Mouse (Mus musculus) left cerebral cortex, postnatal 25 days (tissue): Measurements from ENCODE around the gene Ebf3. TPM values are rescaled to one million over a fixed set of nuclear protein-coding genes. Genes with fewer than 3 reads are reported as not detected.

ENCODE experiments used
- DNase-seq, 2 experiments: peaks; one replicate each; pipeline ENCODE4 v3.0.0; 2022; ENCODE audit warnings: low spot score in 2 of 2, mixed read lengths in 1 of 2
- intact Hi-C: fragments of 180-260 bp; cut with DNase I; formaldehyde crosslinking; loops from one replicate; pipeline ENCODE4 v1.15.1; 2025
- total RNA-seq, 2 experiments: library from RNA; stranded (reverse); gene quantifications; 2 replicates each; pipeline ENCODE4 v1.2.3; 2021

Ebf3 gene
- total RNA-seq, 2 experiments from 2014 or later, result 0.78 to 0.85 TPM

DNA sequence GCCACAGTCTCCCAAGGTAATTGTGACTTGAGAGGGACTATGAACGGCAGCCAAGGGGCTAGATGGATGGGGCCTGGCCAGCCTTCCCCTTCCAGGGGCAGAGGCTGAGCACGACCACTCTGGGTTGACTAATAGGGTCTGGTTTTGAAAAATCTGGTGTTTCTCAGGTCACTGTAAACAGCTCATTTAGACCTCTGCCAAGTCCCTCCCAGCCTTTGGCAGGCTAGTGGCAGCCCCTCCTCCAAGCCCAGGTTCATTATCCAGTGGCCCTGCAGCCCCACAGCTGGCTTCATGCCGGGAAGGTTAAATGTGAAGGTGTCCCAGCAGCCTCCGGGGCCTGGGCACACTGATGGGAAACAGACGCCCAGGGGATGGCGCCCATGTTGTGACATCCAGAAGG lies 92.6 kb downstream of the Ebf3 start:
- DNase-seq, result no peak
- intact Hi-C loops, result no loop called here

DNA sequence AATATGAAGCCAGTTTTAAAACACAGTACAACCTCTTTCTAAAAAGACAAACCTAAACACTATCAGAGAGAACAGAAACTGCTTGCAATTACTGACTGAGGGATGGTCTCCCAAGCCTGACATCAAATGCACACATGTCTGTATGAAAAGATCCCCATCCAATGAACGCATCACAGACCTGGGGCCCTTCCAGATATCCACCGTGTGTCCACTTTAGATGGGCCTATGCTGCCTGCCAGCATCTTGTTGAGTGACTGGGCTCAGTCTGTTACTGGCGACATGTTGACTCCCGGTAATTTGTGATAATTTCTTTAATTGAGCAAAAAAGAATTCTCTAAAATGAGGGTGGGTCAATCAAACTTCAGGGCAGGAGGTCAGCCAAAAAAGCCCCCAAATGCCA lies 93.8 kb downstream of the Ebf3 start:
- DNase-seq, result no peak
- intact Hi-C loops, result no loop called here

DNA sequence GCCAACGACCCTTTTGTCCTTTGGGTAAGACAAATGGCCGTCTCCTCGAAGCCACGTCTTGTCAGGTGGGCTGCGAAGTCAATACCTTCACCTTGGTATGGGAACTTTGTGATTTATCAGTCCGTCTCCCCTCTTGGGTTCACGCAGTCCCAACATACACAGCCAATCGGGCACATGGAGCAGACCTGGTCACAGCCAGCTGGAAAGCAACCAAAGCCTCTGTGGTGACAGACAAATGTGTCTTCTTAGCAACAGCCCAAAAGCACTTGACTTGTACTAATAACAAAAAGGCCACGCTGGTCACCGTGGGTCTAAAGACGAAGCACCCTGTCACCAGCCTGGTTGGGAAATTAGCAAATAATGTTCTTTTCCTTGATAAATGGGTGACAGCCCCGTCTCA lies 95.5 kb downstream of the Ebf3 start:
- intact Hi-C loops, result no loop called here
- no peak for DNase-seq

DNA sequence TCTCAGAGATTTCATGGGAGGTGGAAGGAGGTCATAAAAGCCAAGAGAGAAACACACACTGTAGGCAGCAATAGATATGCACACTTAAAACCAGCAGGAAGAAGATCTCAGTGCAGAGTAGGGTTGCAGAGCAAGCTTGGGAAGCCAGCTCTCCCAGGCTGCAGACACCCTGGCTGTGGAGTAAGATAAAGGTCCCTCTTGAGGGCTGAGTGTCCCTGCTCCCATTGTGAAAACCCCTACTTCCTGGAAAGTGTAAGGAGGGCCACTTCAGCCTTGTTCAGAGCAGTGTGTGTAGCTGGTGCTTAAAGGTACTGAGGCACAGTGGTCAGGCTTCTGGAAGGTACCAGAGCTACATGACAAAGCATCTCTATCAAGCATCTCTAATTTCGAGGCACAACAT lies 100.8 kb downstream of the Ebf3 start:
- intact Hi-C loops, result loop anchor here (5.0 kb wide), 1 partner anchor 386 kb away; no protein-coding TSS in a partner anchor
- no peak for DNase-seq

DNA sequence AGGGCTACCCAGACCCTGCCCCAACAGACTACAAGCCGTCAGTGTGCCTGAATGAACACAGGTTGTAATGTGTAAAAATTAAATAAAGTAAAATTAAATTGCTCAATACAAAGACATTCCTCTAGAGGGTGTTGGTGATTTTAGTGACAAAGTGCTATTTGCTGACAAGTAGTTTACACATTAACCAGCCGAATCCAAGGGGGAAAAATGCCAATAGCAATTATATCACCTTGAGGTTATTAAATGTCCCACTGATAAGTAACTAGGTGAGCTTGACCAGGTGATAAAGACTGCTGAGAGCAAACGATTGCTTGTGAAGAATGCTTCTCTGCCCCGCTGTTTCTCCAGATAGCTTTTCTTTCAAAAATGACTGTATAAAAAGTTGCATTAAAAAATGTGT lies 102.9 kb downstream of the Ebf3 start:
- no peak for DNase-seq
- intact Hi-C loops, result loop anchor here (5.0 kb wide), 1 partner anchor 384 kb away; no protein-coding TSS in a partner anchor

DNA sequence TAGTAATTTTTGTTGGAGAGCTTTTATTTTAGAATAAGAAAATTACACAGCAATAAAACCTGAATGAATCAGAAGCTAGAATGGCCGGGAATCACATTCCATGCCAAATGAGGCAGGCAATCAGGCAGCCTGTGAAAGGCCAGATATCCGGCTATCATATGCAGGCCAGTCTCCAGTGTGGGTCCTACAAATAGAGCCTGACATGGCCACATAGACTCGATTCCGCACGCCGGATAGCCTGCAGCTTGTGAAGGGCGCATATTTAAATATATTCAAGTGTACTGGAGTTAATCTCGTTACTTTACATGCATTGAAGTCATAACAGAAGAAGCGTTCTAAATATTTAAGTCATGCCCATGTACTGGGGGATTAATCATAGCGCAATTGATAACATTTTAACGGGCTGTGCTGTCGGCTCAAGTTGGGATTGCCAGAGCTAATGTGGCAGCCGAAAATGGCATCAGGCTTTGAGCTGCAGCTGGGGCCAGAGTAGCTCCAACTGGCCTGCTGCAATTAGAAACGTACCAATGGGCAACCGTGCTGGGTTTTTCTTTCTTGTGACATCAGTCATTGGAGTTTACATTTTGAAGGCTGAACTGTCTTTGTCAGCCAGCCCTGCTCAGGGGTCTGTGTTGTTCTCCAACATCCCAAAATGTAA lies 104.4 kb downstream of the Ebf3 start:
- intact Hi-C loops, result loop anchor here (5.0 to 10.0 kb wide), 3 partner anchors 102 to 725 kb away; partner anchors contain the start of gene Ebf3

DNA sequence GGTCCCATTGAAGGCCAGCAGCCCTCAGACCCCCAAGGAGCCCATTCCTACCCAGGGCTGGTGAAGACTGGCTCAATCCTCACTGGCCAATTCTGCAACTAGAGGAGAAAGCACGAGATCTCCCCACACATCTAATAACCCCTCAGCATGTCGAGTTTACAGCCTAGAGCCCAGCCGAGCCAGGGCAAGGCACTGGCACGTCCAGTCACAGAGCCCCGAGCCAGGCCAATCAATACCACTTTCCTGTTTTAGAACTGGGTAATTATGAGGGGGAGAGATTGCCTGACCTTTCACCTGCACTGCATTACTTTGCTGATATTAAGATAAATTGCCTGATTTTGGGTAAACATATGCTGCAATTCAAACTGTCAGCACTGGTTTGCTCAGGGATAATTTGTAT lies 105.7 kb downstream of the Ebf3 start:
- intact Hi-C loops, result loop anchor here (5.0 to 10.0 kb wide), 2 partner anchors 104 to 724 kb away; partner anchors contain the start of gene Ebf3
- no peak for DNase-seq

More for the DNA sequence above, 104.4 kb downstream of the Ebf3 start:
- no peak for DNase-seq

DNA sequence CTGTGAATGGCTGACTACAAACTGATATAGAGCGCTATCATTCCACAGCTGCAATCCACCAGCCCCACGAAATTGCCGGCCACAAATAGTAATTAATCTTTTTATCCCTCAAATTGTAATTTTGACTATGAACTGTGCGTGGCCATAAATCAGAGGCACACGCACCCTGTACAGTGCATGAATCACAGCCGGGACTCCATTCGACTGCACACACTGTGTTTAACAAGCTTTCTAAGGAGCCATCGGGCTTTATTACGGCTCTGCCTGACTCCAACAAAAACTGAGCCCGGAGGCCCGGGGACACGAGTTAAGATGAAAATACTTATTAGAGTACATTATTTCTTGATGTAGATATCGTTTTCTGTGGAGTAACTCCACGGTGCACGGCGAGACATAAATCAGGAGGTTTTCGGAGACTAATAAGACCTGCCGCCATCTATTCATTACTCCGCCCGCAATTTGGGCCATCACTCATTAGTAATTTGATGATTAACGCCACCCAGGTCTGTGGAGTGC lies 107.4 kb downstream of the Ebf3 start:
- intact Hi-C loops, result loop anchor here (5.0 to 10.0 kb wide), 2 partner anchors 105 to 722 kb away; partner anchors contain the start of gene Ebf3
- no peak for DNase-seq

DNA sequence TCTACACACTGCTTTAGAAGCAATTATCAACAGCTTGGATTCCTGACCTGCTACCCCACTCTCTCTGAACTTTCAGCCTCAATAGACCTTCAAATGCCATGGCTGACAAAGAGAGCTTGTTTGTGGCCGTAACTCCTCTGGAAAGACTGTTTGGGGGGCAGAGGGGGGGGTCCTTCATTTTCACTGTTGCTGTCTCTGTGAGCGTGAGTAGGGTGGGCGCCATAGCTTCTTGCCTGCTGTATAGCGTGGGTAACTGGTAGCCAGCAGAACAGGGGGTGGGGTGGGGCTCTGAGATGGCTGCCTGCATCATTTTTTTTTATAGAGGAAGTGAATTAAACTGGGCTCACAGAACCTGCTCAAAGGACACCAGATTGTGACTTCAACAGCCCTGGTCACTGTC lies 114.7 kb downstream of the Ebf3 start:
- intact Hi-C loops, result no loop called here
- no peak for DNase-seq

DNA sequence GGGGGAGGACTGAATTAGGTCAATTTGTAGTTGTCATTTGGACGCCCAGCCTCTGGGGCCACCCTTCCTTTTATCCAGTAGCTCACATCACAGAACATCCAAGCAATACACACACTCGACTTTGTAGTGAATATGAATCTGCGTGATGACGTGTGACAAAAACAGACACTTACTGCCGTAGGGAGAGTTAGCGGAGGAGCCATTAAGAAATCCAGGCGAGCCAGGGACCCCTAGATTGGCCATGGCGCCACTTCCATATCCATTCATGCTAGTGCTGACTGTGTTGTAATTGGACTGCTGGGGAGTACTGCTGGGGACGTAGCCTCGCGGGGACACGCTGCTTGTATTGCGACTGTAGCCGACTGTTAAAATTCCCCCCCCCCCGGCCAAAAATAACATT lies 115.3 kb downstream of the Ebf3 start:
- DNase-seq, result no peak
- intact Hi-C loops, result no loop called here

DNA sequence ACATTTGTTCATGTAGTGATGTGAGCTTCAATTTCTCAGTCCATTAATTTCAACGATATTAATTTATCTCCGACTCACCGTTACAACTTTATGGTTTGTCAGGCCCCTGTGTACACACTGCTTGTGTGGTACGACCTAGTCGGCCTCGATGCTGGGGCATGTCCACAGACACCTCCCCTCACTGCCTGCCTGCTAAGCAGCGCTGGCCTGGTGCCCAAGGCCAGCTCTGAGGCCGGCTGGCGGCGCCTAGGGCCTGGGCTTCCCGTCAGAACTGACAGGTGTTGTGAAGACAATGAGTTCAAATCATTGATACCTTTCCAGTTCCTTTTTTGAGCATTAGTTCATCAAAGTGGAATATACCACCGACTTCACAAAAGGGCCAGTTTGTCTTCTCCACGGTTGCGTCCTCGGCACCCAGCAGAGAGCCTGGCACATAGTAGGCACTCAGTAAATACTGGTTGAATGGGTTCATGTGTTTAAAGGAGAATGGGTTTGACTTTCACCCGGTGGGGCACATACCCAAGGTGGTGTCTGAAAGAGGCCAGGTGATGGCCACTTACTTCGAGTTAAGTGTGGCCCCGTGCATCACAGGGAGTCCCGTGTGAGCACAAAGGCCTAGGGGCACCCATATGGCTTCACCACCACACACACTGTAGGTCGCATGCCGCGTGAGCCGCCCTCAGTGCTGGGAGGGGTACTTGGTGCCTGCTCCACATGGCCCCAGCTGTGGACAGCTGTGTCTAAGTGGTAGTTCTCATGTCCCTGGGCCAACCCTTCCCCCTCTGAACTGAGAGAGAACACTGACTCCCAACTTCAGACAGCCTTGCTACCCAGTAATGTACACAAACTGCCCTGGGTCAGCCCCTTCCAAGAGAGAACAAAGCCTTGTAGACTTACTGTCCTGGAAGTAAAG lies 116.9 kb downstream of the Ebf3 start:
- intact Hi-C loops, result no loop called here

DNA sequence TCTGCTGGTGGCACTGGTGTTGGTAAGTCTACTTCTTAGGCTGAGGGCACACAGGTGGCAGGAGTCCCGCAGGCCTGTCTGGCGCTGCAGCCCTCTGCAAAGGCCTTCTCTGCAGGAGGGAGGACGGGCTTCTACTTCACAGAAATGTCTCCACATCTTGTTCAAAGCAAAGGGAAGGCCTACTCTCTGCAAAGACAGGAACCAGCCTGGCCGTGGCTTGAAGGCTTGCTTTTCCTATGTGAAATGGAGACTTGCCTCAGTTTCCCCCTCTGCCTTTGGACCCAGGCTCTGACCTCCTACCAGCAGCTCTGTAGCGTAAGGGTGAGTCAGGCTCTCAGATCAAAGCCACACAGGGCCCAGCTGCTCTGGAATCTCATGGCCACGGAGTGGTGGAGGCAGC lies 117.7 kb downstream of the Ebf3 start:
- DNase-seq, result no peak
- intact Hi-C loops, result no loop called here

More for the DNA sequence above, 116.9 kb downstream of the Ebf3 start:
- no peak for DNase-seq

DNA sequence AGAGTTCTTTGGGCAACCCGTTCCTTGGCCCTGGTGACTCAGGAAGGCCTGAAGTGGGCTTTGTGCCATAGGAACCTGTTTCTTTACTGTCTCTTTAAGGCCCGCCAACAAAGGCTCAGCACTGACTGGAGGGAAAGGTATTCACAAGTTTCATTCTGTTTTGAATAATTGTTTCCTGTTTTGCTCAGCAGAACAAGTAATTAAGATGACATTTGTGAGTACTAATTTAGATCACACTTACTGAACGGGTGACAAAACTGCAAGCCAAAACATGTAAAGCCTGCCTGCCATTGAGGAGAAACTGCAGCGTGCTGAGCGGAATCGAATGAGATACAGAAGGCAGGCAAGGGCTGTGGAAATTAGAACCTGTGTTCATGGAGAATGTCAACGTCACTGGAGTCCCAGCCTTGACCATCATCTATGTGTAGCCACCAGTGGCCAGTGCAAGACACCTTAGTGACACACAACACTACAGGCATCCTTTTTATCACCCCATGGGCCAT lies 121.4 kb downstream of the Ebf3 start:
- intact Hi-C loops, result no loop called here
- DNase-seq, result no peak

DNA sequence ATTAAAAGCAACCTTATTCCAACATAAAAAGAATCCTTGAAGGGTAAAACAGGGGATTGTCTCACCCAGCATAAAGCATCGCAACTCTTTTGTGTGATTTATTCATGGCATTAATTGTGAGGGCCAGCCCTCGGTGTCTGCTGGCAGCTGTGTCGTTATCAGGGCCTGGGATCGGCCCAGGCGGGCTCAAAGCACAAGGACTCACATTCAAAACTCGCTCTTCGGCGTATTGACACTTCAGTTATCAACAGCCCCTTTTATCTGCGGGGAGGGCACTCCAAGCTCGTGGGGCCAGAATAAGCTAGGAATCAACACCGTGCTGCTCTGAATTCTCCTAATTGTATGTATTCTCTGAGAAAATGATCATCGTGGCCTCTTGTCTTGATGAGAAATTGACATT lies 122.4 kb downstream of the Ebf3 start:
- intact Hi-C loops, result no loop called here
- no peak for DNase-seq

DNA sequence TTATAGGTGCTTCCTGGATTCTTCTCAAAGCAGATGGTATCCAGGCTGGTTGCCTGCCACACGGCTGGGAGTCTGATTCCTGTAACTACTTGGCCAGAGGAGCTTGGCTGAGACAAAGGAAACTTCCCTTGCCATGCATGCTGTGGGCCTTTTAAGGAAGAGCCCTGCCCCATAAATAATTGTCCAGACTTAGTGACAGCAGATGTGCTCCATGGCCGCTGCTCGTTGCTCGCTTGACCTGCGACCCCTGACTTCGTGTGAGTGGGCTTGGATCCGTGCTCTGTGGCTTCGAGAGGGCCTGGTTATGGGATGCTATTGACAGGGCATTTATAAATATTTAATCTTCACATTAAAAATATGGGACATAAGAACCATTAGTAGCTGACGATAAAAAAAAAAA lies 142.0 kb downstream of the Ebf3 start:
- no peak for DNase-seq
- intact Hi-C loops, result no loop called here

DNA sequence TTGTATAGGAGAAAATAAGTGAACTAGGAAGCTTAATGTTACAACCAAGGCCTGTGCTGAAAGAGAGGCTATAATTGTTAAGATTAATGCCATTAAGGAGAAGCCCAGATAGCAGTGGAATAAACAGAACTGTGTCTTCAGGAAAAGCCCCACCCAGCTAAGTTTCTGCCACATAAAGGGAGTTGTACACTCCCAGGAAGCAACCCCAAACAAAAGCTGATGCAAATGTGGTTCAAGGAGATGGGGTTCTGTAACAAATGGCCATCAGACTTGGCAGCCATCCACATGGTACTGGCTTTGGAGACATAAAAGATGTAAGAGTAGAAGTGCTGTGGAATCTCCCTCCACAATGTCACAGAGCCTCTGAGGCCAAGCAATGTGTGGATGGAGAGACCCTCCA lies 155.2 kb downstream of the Ebf3 start:
- intact Hi-C loops, result no loop called here
- no peak for DNase-seq

DNA sequence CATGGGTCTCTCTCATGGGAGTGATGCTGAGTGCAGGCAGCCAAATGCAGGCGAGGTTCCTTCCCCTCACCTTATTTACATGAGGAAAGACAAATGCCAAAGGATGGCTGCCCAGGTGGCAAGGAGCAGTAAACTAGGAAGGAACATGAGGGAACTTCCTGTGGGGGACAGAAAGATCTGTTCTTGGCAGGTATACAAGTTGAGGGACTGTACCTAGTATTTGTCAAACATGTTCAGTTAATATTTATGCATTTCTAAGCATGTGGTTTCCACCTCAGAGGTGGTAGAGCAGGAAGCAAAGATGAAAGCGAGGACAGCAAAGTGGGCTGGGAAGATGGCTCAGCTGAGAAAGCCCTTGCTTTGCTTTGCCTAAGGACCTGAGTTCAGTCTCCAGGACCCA lies 159.6 kb downstream of the Ebf3 start:
- DNase-seq, result no peak
- intact Hi-C loops, result no loop called here

DNA sequence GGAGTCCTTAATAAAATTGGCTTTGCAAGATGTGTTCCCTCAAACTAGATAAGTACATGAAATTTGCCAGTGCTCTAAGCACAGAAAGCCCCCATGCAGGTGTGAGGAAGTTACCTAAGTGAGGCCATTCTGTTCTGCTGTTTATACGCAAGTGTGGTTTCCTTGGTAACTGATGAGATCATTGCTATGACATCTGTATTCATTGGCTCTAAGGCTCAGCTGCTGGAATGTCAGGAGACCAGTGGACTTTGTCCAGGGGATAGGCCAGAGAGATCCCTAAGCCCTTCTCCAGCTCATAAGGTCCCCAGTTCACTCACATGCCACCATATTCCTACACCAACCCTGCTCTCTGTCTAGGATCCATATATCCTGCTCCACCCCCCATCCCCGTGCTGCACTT lies 162.4 kb downstream of the Ebf3 start:
- DNase-seq, result no peak
- intact Hi-C loops, result no loop called here

DNA sequence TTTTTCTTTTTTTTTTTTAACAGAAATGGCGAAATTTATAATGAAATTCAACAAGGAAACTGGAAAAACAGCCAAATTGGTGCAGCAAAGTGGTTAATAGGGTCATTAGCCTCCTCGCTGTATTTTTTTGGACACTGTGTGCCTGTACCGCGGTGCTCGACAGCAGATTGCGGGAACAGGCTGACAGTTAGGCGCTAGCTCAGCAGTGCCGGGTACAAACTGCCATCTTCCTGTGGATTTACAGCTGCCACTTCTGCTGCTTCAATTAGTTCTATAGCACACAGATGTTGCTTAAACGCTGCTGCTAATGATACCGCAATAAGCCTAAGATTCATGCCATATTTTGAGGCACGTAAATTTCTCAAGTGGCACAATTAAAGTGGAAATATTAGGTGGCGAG lies 167.1 kb downstream of the Ebf3 start:
- no peak for DNase-seq
- intact Hi-C loops, result no loop called here
